Comparison of ENCODE assay signal across 31 mouse cellular contexts in genomic region chr8:48895586-48895985, GRCm38 (mm10). TPM values are rescaled to one million over a fixed set of nuclear protein-coding genes. Genes with fewer than 3 reads are reported as not detected.
DNase-seq lines count a peak whose midpoint lies in the region; ATAC-seq lines count a peak whose summit lies in the region.
"Had no signal": no experiment of that assay in that cellular context is flagged by ENCODE, and none has a peak within 500 bp of the region (broad histone marks: within the 10 kb centered on the region; RNA-seq: fewer than 3 reads in every experiment).

No protein-coding gene starts in this region.

- ATAC-seq in midbrain, embryonic 11.5 days (ENCODE audit: low FRiP score) = no peak
- ATAC-seq in midbrain, embryonic 13.5 days = no peak
- ATAC-seq in kidney, embryonic 14.5 days (ENCODE audit: low FRiP score, low TSS enrichment) = no peak
- ATAC-seq: forebrain, embryonic 16.5 days; liver, embryonic 12.5 days; liver, postnatal 0 days had no signal

- peak overlapping the region; percentile 24; the same call in 1 of the 2 replicates for H3K9ac ChIP-seq in midbrain, embryonic 11.5 days (ENCODE audit: low read length)
- no peak overlapping the region for H3K9ac ChIP-seq in midbrain, embryonic 13.5 days (replicated peaks)
- no peak overlapping the region for H3K9ac ChIP-seq in kidney, embryonic 14.5 days (ENCODE audit: low read depth, low read length)
- H3K9ac ChIP-seq: embryonic facial prominence, embryonic 13.5 days; heart, embryonic 12.5 days; hindbrain, embryonic 15.5 days; limb, embryonic 12.5 days; liver, embryonic 12.5 days; liver, postnatal 0 days; neural tube, embryonic 15.5 days had no signal

- H3K36me3 ChIP-seq in midbrain, embryonic 11.5 days (ENCODE audit: control insufficient read depth, insufficient read depth, low read length) = no peaks in the 10 kb centered on the region
- no peaks in the 10 kb centered on the region for H3K36me3 ChIP-seq in midbrain, embryonic 13.5 days
- no peaks in the 10 kb centered on the region for H3K36me3 ChIP-seq in kidney, embryonic 14.5 days (ENCODE audit: control insufficient read depth, insufficient read depth, low read length)
- H3K36me3 ChIP-seq: embryonic facial prominence, embryonic 13.5 days; G1E; heart, embryonic 12.5 days; hindbrain, embryonic 15.5 days; limb, embryonic 12.5 days; liver, embryonic 12.5 days; neural tube, embryonic 15.5 days had no signal

- H3K9me3 ChIP-seq in midbrain, embryonic 11.5 days (ENCODE audit: control insufficient read depth, low read length) = no peaks in the 10 kb centered on the region
- no peaks in the 10 kb centered on the region for H3K9me3 ChIP-seq in midbrain, embryonic 13.5 days
- H3K9me3 ChIP-seq in kidney, embryonic 14.5 days (ENCODE audit: control insufficient read depth, low read length) = no peaks in the 10 kb centered on the region
- H3K9me3 ChIP-seq: embryonic facial prominence, embryonic 13.5 days; heart, embryonic 12.5 days; hindbrain, embryonic 15.5 days; limb, embryonic 12.5 days; liver, embryonic 12.5 days; neural tube, embryonic 15.5 days had no signal

- peaks cover 12% of the 10 kb centered on the region for H3K4me1 ChIP-seq in midbrain, embryonic 11.5 days (ENCODE audit: control insufficient read depth, insufficient read depth, low read length)
- H3K4me1 ChIP-seq in midbrain, embryonic 13.5 days (replicated peaks) = peaks cover 20% of the 10 kb centered on the region
- no peaks in the 10 kb centered on the region for H3K4me1 ChIP-seq in kidney, embryonic 14.5 days (ENCODE audit: control insufficient read depth, insufficient read depth, low read length)
- H3K4me1 ChIP-seq: embryonic facial prominence, embryonic 13.5 days; heart, embryonic 12.5 days; hindbrain, embryonic 15.5 days; liver, embryonic 12.5 days; neural tube, embryonic 15.5 days had no signal

- 0 out of 2 replicates have a peak overlapping the region, but pooled peaks have one; percentile 3 for H3K4me2 ChIP-seq in midbrain, embryonic 11.5 days
- H3K4me2 ChIP-seq in midbrain, embryonic 13.5 days (replicated peaks) = no peak overlapping the region
- no peak overlapping the region for H3K4me2 ChIP-seq in kidney, embryonic 14.5 days (replicated peaks; ENCODE audit: low read depth, low read length)
- H3K4me2 ChIP-seq: embryonic facial prominence, embryonic 13.5 days; heart, embryonic 12.5 days; hindbrain, embryonic 15.5 days; limb, embryonic 12.5 days; liver, embryonic 12.5 days; neural tube, embryonic 15.5 days had no signal

- WGBS in midbrain, embryonic 11.5 days = 25% methylated on average over 8 of the region's 8 CpGs
- 22% methylated on average over 8 of the region's 8 CpGs for WGBS in midbrain, embryonic 13.5 days
- WGBS in kidney, embryonic 14.5 days = 47% methylated on average over 8 of the region's 8 CpGs

- H3K27me3 ChIP-seq in midbrain, embryonic 11.5 days (ENCODE audit: control insufficient read depth, insufficient read depth, low read length) = no peaks in the 10 kb centered on the region
- H3K27me3 ChIP-seq in midbrain, embryonic 13.5 days = no peaks in the 10 kb centered on the region
- no peaks in the 10 kb centered on the region for H3K27me3 ChIP-seq in kidney, embryonic 14.5 days (ENCODE audit: control insufficient read depth, insufficient read depth, low read length)
- H3K27me3 ChIP-seq: embryonic facial prominence, embryonic 13.5 days; heart, embryonic 12.5 days; hindbrain, embryonic 15.5 days; limb, embryonic 12.5 days; liver, embryonic 12.5 days; neural tube, embryonic 15.5 days had no signal

- peak overlapping the region; percentile 32; the same call in 1 of the 2 replicates for H3K27ac ChIP-seq in midbrain, embryonic 11.5 days (ENCODE audit: low read depth, low read length)
- H3K27ac ChIP-seq in midbrain, embryonic 13.5 days = no peak overlapping the region
- H3K27ac ChIP-seq in kidney, embryonic 14.5 days (ENCODE audit: low read depth, low read length) = no peak overlapping the region
- H3K27ac ChIP-seq: embryonic facial prominence, embryonic 13.5 days; gastrocnemius, adult 2 months; heart, adult 2 months; hindbrain, embryonic 15.5 days; kidney, postnatal 0 days; limb, embryonic 12.5 days; liver, embryonic 12.5 days; neural tube, embryonic 15.5 days; stomach, postnatal 0 days had no signal

- DNase-seq in embryo, embryonic 10.5 days (ENCODE audit: low spot score) = peak; percentile 20
- DNase-seq in embryo, embryonic 9.5 days (ENCODE audit: extremely low spot score) = no peak
- DNase-seq in midbrain, embryonic 11.5 days (ENCODE audit: low spot score, missing footprints) = peak; percentile 92
- peak; percentile 55 for DNase-seq in mesoderm, embryonic 11.5 days (ENCODE audit: low read depth, low spot score)
- no peak for DNase-seq in right cerebral cortex, postnatal 10 days (ENCODE audit: low spot score in 2 of 2)
- DNase-seq: adrenal gland, adult 8-10 months; cerebellum, adult 9-10 months; gastrocnemius, adult 2 months; gastrocnemius, postnatal 36 days; heart, adult 2 months; kidney, adult 18-20 months; kidney, postnatal 4 days; liver, postnatal 0 days; lung, postnatal 36 days; right cerebral cortex, adult 18-20 months; right cerebral cortex, postnatal 4 days; thymus, adult 18-20 months; thymus, postnatal 25 days had no signal

- H3K4me3 ChIP-seq in midbrain, embryonic 11.5 days (ENCODE audit: low read depth, low read length) = no peak overlapping the region
- H3K4me3 ChIP-seq in midbrain, embryonic 13.5 days (replicated peaks) = no peak overlapping the region
- H3K4me3 ChIP-seq in kidney, embryonic 14.5 days (ENCODE audit: low read length) = no peak overlapping the region
- H3K4me3 ChIP-seq: embryonic facial prominence, embryonic 13.5 days; erythroblast, embryonic 14.5 days; gastrocnemius, adult 2 months; heart, adult 2 months; heart, embryonic 12.5 days; hindbrain, embryonic 15.5 days; limb, embryonic 12.5 days; liver, embryonic 12.5 days; neural tube, embryonic 15.5 days had no signal

RNA-seq across cellular contexts. Expression of gene Tenm3, which starts 51.8 kb away (rescaled TPM):
- 38.2 and 39.6 TPM in 2 replicates for polyA plus RNA-seq in midbrain, embryonic 11.5 days (2014; fragmentation: Nextera tagmentation; extraction: Ambion mirVana)
- 41.3 and 57.1 TPM in 2 replicates for polyA plus RNA-seq in midbrain, embryonic 13.5 days (2015; fragmentation: Nextera tagmentation; extraction: Ambion mirVana)
- polyA plus RNA-seq in kidney, embryonic 14.5 days (2014; fragmentation: Nextera tagmentation; extraction: Ambion mirVana) = 19.9 and 34.4 TPM in 2 replicates

Comparison
In these comparisons a context has a peak if more than half of its experiments do, and no peak if none do; other contexts are left out.
1. DNase-seq: peak in embryo, embryonic 10.5 days (single experiment), midbrain, embryonic 11.5 days (single experiment) and mesoderm, embryonic 11.5 days (single experiment); none in embryo, embryonic 9.5 days (single experiment) and right cerebral cortex, postnatal 10 days (0 of 2).